15 mouse cellular contexts compared by ENCODE assay signal in the genomic region with DNA sequence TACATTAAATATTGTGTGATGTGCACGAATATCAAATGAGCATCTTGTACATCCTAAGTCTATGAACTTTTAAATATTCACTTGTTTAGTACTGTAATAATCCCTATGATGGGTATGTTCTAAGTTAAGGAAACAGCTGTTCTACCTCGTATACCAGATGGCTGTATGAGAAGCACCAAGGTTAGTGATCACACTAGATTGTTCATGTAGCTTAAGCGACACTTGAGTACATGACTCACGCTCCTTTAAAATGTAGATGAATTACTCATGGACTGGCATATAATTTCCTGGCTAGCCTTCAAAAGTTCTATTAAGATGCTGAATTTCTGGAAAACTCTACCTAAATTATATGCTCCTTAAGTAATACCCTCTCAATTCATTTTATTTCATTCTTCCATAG.
"Had no signal": no experiment of that assay in that cellular context is flagged by ENCODE, and none has a peak within 500 bp of the region (broad histone marks: within the 10 kb centered on the region; RNA-seq: fewer than 3 reads in every experiment).

No protein-coding gene starts in this region.

- DNase-seq: kidney, adult 18-20 months; kidney, adult 9 months; kidney, postnatal 14 days; kidney, postnatal 4 days; liver; lung, adult 18-20 months; lung, postnatal 10 days; lung, postnatal 36 days; right cerebral cortex, postnatal 25 days; spleen, adult 18-20 months; thymus, adult 18-20 months; thymus, postnatal 36 days had no signal

- ATAC-seq: liver, embryonic 12.5 days; midbrain, embryonic 13.5 days; midbrain, embryonic 16.5 days had no signal
